Mouse (Mus musculus) spleen, adult 2 months (tissue): Measurements from ENCODE around the gene Gm11985.

Experiments used
- CTCF ChIP-seq: fragments of 200-500 bp; IDR thresholded peaks from 2 replicates; pipeline ENCODE4 v1.5.1; 2011; ENCODE audit warnings: mild to moderate bottlenecking, inconsistent platforms; ENCODE audit not compliant: insufficient read depth, insufficient read length, insufficient replicate concordance; ENCODE audit errors: extremely low read depth
- POLR2A ChIP-seq: fragments of 200-500 bp; IDR thresholded peaks from 2 replicates; pipeline ENCODE4 v1.6.1; 2011; ENCODE audit warnings: low read depth, low read length, inconsistent platforms

DNA sequence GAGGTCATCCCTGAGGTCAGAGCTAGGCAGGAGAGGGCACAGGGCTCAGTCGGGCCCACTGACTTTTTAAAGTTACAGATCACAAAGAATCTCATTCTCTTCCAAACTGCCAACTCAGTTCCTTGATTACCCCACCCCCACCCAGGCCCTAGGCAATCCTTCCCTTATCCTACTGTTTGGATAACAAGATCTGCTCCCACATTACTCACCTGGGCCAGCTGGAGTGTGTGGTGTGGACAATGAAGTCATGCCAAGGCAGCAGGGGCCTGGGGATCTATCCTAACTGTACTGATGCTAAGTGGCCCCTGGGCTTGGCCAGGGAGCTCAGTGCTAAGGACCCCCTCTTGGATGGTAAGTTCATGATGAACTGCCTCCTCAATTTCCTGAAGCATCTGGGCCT lies 3.9 kb downstream of the Gm11985 start:
- TF ChIP-seq POLR2A (no peak), CTCF (no peak)
